Mouse (Mus musculus) E14TG2a.4 (cell line): ENCODE data around the gene Trpm3.

Experiments
- H3K27me3 ChIP-seq: 2 replicates; pipeline ENCODE4 v1.6.1; 2014; ENCODE audit warnings: low read length, control low read depth; ENCODE audit not compliant: insufficient read depth
- H3K36me3 ChIP-seq: 2 replicates; pipeline ENCODE4 v1.6.1; 2014; ENCODE audit warnings: low read length, control low read depth; ENCODE audit not compliant: insufficient read depth
- H3K4me1 ChIP-seq: replicated peaks from 2 replicates; pipeline ENCODE4 v1.6.1; 2014; ENCODE audit warnings: low read depth, low read length, control low read depth
- H3K4me3 ChIP-seq: replicated peaks from 2 replicates; pipeline ENCODE4 v1.5.1; 2014; ENCODE audit warnings: mild to moderate bottlenecking, low read length
- H3K9me3 ChIP-seq: 2 replicates; pipeline ENCODE4 v1.6.1; 2014; ENCODE audit warnings: low read length, control low read depth
- CTCF ChIP-seq: conservative IDR thresholded peaks from 2 replicates; pipeline ENCODE4 v1.5.1; 2014; ENCODE audit warnings: low read length
- NANOG ChIP-seq: IDR thresholded peaks from 2 replicates; pipeline ENCODE4 v1.6.1; 2014; ENCODE audit warnings: borderline replicate concordance, low read length, mixed read lengths
- POU5F1 ChIP-seq: IDR thresholded peaks from 2 replicates; pipeline ENCODE4 v1.6.1; 2014; ENCODE audit warnings: low read length, borderline replicate concordance

Trpm3 gene

DNA sequence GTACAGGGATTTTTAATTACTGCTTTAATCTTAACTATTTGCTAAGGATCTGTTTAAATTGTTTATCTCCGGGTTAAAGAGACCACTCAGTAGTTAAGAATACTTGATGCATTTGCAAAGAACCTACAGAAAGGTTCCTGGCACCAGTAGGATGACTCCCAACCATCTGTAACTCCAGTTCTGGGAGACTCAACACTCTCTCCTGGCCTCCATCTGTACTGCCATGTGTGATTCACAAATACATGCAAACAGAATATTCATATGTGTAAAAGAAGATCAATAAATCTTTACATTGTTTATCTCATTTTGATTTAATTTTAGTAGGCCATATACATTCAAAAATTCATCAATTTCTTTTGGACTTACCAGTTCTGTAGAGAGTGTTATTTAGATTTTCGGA lies 731.0 kb downstream of the Trpm3 start:
- TF ChIP-seq NANOG (no peak), POU5F1 (no peak)
- Histone ChIP-seq H3K4me3 (no peak overlapping the region), H3K36me3 (no peaks in the 10 kb centered on the region)

GRCm38 (mm10) chr19:22872456-22872855 lies 733.6 kb downstream of the Trpm3 start:
- 0 out of 2 replicates have a peak, but pooled peaks cover 4% of the 10 kb centered on the region for H3K4me1 ChIP-seq

More for the DNA sequence above, 731.0 kb downstream of the Trpm3 start:
- Histone ChIP-seq H3K4me1 (0 out of 2 replicates have a peak, but pooled peaks cover 4% of the 10 kb centered on the region), H3K27me3 (no peaks in the 10 kb centered on the region), H3K9me3 (no peaks in the 10 kb centered on the region)

GRCm38 (mm10) chr19:22880199-22880598 lies 741.4 kb downstream of the Trpm3 start:
- no peak for TF ChIP-seq POU5F1
- no peak for TF ChIP-seq NANOG
- no peak for TF ChIP-seq CTCF
- Histone ChIP-seq H3K36me3 (no peaks in the 10 kb centered on the region), H3K4me3 (no peak overlapping the region), H3K4me1 (peaks cover 2% of the 10 kb centered on the region; the same call in 1 of the 2 replicates), H3K9me3 (no peaks in the 10 kb centered on the region), H3K27me3 (peaks cover 11% of the 10 kb centered on the region; the same call in 1 of the 2 replicates)

More at GRCm38 (mm10) chr19:22872456-22872855, 733.6 kb downstream of the Trpm3 start:
- Histone ChIP-seq H3K9me3 (no peaks in the 10 kb centered on the region), H3K4me3 (no peak overlapping the region), H3K36me3 (no peaks in the 10 kb centered on the region), H3K27me3 (no peaks in the 10 kb centered on the region)
- TF ChIP-seq NANOG: no peak
- TF ChIP-seq CTCF: no peak
- no peak for TF ChIP-seq POU5F1

- no peak for TF ChIP-seq NANOG
- TF ChIP-seq CTCF: no peak
- TF ChIP-seq POU5F1: no peak
- H3K36me3 ChIP-seq: no peaks in the 10 kb centered on the region
- no peaks in the 10 kb centered on the region for H3K9me3 ChIP-seq
- H3K4me3 ChIP-seq: no peak overlapping the region
- H3K4me1 ChIP-seq: peaks cover 2% of the 10 kb centered on the region; the same call in 1 of the 2 replicates
- H3K27me3 ChIP-seq: peaks cover 15% of the 10 kb centered on the region; the same call in 1 of the 2 replicates
Observed at GRCm38 (mm10) chr19:22882670-22883111, 743.8 kb downstream of the Trpm3 start.

- no peak overlapping the region for H3K4me3 ChIP-seq
- no peaks in the 10 kb centered on the region for H3K36me3 ChIP-seq
- TF ChIP-seq NANOG: no peak
- TF ChIP-seq POU5F1: no peak
- TF ChIP-seq CTCF: no peak
- H3K9me3 ChIP-seq: no peaks in the 10 kb centered on the region
- H3K27me3 ChIP-seq: peaks cover 15% of the 10 kb centered on the region; the same call in 1 of the 2 replicates
- H3K4me1 ChIP-seq: peaks cover 2% of the 10 kb centered on the region; the same call in 1 of the 2 replicates
Observed at GRCm38 (mm10) chr19:22883154-22883553, 744.3 kb downstream of the Trpm3 start.

DNA sequence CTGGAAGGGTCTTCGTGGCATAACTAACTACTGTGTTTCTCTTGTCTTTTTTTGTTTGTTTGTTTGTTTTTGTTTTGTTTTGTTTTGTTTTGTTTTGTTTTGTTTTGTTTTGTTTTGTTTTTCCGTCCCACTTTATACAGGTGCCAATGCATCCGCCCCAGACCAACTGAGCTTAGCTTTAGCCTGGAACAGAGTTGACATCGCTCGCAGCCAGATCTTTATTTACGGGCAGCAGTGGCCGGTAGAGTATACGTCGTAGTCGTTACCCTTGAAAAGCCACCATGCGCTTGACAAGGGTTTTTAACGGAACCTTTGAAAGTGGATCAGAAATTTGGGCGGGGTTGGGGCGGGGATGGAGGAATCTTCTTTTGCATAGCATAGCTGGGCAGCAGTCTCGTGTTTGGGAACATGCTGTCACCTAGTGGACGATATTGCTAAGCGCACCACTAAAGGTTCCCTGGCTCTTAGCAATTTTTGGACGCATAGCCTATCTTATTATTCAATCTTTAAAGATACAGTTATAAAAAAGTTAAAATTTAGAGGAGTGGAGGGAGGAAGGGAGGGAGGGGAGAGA lies 745.0 kb downstream of the Trpm3 start:
- Histone ChIP-seq H3K36me3 (no peaks in the 10 kb centered on the region), H3K4me3 (no peak overlapping the region), H3K9me3 (no peaks in the 10 kb centered on the region), H3K27me3 (peaks cover 15% of the 10 kb centered on the region; the same call in 1 of the 2 replicates), H3K4me1 (peaks cover 2% of the 10 kb centered on the region; the same call in 1 of the 2 replicates)
- TF ChIP-seq POU5F1 (no peak), CTCF (peak; percentile 71), NANOG (no peak)

DNA sequence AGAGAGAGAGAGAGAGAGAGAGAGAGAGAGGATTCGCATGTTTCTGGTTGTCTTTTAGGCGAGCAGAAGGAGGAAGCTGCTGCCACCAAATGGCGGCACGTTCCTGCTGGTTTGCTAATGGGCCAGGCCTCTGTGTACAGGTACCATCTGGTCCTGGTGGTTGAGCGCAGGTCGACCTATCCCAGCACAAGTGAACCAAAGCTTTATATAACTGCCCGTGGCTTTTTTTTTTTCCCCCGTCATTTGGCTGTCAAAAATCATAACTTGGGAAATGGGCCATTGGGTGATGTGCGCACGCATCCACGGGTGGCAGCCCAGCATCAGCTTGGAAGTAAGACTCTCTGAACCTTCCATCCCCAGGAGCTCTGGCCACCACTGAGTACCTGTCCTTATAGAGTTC lies 745.5 kb downstream of the Trpm3 start:
- H3K9me3 ChIP-seq: no peaks in the 10 kb centered on the region
- H3K4me1 ChIP-seq: peaks cover 6% of the 10 kb centered on the region; the same call in 1 of the 2 replicates
- H3K4me3 ChIP-seq: no peak overlapping the region
- TF ChIP-seq CTCF: no peak
- TF ChIP-seq POU5F1: no peak
- no peak for TF ChIP-seq NANOG
- H3K36me3 ChIP-seq: no peaks in the 10 kb centered on the region
- peaks cover 15% of the 10 kb centered on the region; the same call in 1 of the 2 replicates for H3K27me3 ChIP-seq

DNA sequence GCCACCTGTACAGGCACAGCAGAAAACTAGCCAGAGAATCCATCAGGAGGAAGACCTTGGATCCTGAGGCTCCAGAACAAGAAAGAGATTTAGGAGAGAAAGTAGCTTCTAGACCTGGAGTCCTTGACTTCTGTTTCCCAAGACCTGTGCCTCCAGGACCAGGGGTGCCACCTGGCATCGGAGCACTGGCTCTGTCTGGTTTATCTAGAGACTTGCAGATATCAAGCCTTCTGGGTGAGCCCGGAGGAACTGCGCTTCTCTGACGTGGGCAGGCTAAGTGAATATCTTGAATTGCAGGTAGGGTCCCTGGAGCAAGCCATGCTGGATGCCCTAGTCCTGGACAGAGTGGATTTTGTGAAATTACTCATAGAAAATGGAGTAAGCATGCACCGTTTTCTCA lies 746.2 kb downstream of the Trpm3 start:
- H3K4me1 ChIP-seq: peaks cover 7% of the 10 kb centered on the region; the same call in 1 of the 2 replicates
- no peak overlapping the region for H3K4me3 ChIP-seq
- H3K27me3 ChIP-seq: peaks cover 15% of the 10 kb centered on the region; the same call in 1 of the 2 replicates
- TF ChIP-seq POU5F1: no peak
- no peak for TF ChIP-seq CTCF
- TF ChIP-seq NANOG: no peak
- no peaks in the 10 kb centered on the region for H3K9me3 ChIP-seq
- H3K36me3 ChIP-seq: no peaks in the 10 kb centered on the region

GRCm38 (mm10) chr19:22901892-22902291 lies 763.0 kb downstream of the Trpm3 start:
- no peaks in the 10 kb centered on the region for H3K27me3 ChIP-seq
- H3K4me3 ChIP-seq: no peak overlapping the region
- no peaks in the 10 kb centered on the region for H3K4me1 ChIP-seq
- TF ChIP-seq NANOG: no peak
- H3K36me3 ChIP-seq: no peaks in the 10 kb centered on the region
- no peaks in the 10 kb centered on the region for H3K9me3 ChIP-seq
